Mouse (Mus musculus) lung, postnatal 25 days (tissue): ENCODE data around the gene Pik3ca.
"Not testable (repeated sequence)": the region's sequence is repeated elsewhere in the genome, so short reads cannot be mapped to it uniquely, and the experiment has no call there.

Experiments
- DNase-seq: peaks from one replicate; pipeline ENCODE4 v3.0.0; 2022; ENCODE audit warnings: low spot score

Pik3ca gene

DNA sequence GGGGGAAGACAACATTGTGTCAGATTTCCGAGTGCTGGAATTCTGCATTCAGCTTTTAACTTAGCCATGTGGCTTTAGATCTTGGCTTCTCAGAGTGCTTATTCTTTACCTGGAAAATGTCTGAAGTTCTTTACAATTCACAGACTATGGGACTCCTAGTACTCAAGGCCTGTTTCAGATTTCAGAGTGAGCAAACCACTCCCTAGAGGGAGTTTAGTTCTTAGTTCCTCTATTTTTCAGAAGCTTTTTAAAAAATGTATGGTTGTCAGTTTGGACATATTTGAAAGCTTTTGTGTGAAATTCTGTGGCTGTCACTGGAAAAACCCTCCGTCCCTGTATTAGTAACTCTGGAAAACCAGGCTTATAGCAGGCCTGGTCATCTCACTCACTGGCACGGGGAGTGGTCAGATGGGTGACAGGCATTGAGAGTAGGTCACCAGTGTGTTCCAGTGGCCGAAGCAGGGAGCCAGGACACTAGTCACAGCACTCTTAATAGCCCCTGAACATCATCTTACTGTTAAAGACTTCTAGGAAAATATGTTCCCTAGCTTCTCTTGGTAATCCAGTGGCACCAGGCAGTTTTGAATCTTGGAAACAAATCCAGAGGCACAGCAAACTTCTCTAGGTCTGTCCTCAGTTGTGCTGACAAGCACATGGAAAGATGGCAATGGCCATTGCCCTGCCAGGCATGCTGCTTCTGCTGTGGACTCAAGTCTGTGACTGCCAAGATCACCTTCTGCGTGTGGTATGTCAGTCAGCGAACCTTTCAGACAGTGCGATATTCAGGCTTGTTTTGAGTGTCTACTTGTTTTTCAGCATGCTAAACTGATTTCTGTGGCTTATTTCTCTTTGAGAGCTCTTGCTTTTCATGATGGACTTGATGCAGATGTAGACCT is 5.8 kb downstream of the Pik3ca start:
- no peak for DNase-seq

DNA sequence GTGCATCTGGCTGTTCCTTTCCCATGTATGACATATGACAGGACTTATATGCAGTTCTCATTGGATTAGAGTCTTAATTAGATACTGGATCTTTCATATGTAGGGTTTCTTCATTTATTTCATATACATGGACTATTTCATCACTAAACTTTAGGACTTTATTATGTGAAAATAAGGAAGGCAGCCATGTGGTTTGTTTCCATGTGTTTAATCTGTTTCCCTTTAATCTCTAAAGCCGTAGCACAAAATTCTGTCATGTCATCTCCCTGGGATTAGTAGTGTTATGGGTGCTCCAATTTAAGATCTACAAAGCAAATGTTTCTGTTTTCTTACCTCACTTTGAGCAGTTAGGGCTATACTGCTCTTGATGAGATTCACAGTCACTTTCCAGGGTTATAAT is 8.2 kb downstream of the Pik3ca start:
- no peak for DNase-seq

DNA sequence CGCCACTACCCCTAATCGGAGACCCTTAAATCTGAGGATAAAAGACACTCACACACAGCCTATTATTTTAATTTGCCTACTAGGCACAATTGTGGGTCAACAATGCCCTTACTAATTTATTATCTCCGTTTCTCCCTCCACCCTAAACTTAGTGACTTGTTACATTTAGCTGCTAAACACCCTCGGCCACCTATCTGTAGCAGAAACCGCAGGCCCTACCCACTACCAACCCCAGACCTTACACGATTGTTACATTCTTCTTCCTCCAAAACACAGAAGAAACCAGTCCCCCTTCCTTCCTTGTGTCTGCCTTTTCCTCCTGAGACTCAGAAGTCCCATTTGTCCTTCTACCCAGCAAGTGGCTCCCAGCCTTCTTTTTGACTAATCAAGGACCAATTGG is 9.3 kb downstream of the Pik3ca start:
- no peak for DNase-seq

DNA sequence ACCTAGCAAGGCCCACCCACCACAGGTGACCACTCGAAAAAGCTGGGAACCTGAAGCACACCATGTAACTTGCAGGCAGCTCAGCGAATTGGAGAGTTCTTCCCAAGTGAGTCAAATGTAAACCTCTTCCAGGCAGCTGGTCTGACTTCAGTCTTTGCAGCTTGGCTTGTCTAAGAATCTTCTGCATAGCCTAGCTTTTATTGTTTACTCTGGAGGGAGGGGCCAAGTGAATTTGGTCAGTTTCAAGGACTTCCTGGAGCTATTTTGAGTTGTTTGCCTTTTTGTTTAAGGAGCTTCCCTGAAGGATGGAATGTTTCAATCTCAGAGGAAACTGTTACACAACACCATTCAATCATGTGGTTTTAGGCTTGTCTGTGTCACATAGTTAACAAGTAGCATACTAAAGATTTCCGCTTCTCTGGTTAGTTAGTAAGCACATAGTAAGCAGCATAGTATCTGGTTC is 11.4 kb downstream of the Pik3ca start:
- DNase-seq: peak; percentile 91

DNA sequence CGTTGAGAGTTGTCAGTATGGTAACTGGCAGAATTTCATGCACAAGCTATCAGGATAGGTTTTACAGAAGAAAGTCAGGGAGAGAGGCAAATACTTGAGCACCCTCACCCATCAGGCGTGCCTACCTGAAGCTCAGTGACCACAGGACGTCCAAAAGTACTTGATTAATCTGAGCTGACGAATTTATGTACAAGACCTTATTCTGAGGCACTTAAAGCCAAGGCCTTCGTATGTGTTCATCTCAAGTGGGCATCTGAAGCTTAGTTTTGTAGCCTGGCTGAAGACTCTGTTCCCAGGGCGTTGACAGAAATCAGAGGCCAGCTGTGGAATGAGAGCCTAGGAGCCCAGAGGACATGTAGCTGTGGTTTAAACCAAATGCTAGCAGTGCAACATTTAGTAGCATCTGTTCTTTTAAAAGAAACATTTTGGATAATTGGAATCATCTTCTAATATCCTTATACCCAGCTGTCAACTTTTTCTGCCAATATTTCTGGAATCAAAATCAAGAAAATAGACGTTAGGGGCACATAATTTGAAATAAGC is 15.1 kb downstream of the Pik3ca start:
- DNase-seq: peak; percentile 59

DNA sequence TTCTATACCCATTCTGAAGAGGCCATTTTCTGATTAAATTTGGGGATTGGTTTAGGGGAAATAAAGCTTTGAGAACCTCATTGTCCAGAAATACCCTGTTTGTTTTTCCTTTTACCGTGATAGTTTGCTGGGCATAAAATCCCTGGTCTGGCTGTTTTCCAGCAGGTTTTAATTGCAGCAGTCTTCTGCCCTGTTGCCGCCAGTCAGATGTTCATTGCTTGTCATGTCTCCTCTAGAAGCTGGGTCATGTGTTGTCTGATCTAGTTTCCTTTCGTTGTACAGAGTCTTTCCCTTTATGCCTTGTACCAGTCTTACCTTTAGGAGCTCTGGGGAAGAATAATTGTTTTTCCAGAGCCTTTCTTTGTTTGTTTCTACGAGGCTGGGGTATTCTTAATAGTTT is 16.9 kb downstream of the Pik3ca start:
- no peak for DNase-seq

DNA sequence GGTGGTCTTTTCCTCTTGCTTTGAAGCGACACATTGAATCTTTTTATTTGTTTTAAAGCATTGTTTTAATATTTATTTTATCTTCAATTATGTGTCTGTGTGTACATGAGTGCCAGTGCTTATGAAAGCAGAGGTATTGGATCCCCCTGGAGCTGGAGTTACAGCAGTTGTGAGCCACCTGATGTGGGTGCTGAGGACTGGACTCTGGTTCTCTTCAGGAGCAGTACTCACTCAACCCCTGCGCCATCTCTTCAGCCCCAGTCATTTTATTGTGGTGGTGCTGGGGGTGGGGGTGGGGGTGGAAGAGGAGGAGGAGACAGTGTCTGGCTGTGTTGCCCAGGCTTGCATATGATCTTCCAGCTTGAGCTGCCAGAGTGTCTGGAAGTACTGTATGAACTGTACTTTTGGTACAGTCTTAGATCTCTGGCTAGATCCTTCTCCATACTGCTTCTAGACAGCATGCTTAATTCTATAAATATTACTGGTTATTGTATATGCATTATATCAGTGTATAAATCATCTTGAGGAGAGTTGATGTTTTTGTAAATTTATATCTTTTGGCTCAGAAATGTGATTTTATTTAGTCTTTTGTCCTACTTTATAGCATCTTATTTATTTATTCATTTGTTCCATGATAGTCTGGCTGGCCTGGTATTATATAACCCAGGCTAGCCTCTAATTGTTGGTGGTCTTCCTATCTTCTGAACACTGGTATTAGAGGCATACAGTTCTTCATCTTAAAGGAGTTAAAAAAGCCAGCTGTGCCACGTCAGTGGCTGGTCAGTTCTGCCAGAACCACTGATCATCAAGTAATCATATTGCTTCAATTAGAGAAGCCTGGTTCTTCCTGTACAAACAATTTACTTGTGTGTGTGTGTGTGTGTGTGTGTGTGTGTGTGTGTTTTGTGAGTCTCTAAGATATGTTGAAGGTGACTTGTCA is 18.2 kb downstream of the Pik3ca start:
- DNase-seq: no peak

DNA sequence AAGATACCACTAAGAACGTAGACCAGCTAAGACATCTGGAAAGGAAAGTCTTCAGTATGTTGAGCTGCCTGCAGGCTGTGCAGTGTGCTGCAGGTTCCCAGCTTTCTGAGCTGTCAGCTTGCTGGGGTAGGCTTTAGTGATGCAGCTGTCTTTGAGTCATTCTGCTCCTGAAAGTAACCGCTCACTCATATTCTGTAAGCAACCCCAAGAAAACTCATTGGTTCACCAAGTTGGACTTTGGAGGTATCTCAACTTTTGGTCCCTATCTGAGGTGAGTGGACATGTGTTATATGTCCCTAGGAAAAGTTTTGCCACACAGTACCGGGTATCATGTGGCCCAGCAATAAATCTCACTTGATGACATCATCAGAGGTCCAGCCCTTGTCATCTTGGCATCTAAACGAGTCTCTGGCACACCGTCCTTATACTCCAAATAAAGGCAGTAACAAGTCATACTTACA is 20.3 kb downstream of the Pik3ca start:
- DNase-seq: no peak

DNA sequence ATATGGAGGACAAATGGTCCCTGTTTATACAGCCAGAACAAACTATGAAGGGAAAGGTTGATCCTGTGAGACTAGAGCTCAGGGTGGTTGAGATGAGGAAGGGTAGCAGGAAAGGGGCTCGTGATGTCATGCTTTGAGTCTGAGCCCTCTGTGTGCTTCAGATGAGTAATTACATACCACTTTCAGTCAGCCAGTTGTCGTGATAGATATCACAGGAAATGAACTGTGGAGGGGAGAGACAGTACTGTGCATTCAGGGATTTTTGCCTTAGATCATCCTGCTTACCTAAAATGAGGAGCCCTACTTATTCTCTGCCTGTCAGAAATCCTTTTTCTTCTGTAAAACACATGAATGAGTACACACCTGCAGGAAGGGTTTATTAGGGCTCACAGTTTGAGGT is 22.4 kb downstream of the Pik3ca start:
- DNase-seq: no peak

DNA sequence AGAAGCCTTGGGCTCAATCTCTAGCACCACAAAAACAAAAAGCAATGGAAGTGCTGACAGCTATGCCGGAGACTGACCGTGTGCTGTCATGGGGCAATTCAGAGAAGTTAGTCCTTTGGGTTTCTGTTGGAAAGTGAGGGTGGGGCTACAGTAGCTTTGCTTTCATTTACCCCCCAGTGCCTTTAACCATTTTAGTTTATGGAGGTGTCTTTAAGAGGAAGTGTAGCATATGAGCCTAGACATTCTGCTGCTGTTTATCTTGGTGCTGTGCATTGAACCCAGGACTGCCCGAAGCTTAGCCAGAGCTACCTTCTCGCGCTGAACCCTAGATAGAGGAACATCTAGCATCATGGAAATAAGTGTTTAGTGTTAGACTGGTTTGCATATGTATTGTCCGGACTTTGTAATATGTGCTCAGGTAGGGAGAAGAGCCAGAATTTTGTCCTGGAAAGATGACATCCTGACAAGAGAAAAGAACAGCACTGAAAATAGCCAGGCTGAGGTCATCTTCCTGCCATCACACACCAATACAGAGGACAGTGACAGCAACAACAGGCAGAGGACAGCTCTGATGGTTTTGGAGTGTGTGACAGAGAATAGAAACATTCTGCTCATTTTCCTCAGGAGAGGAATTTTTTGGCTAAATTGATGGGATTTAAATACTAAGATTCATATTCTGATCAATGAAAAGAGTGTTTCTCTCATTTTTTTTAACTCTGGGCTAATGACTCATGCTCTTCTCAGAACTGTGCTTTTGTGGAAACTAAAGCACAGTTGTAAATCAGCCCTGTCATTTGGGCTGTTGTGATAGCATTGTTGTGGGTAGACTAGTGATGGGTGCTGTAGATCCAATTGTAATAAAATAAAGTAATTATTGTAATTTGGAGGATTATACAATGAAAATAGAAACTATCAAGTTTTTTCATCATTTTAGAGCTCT is 23.9 kb downstream of the Pik3ca start:
- no peak for DNase-seq

DNA sequence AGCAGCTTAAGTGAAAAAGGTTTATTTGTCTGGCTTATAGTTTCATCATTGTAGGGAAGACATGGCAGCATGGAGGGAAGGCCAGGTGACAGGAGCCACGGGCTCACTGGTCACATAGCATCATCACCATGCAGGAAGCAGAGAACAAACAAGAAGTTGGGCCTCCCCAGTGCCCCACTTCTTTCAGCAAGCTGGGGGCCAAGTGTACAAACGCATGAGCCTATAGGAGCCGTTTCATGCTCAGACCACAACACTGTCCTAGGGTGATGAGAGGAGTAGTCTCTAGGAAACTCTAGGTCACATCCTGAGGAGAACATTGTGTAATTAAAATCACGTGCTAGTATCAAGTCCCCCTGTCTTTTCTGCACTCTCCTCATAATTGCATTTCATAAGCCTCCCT is 30.2 kb downstream of the Pik3ca start:
- no peak for DNase-seq

DNA sequence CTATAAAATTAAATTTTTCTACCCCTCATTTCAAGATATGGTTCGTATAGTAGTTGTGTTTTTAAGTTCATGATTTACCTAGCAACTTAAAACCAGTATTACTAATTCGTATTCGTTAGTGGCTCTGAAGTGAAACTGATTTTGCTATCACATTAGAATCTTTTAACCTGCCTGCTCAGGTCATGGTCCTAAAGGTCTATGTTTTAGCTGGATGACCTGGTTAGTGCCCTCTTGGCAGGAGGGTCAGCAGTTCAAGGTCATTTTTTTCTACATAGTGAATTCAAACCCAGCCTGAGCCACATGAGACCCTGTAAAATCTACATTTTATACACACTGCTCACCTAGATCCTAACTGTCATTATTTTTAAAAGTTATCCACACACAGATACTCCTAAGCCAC is 30.9 kb downstream of the Pik3ca start:
- no peak for DNase-seq

DNA sequence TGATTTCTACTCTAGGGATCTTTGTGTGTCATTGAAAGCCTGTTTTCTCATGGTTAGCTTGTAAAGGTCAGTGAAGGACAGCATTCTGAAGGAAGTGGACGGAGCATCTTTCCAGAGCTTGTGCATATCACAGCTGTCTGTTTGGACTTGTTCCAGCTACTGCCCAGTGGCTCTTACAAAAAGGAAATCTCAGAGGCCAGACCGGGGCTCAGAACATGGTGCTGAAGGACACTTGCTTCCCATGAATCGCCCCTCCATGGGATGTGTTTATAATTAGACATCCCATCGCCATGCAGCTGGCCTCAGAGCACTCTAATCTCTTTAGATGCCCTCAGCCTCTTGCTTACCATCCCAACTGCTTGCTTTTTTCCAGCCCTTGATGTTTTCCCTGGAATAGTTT is 31.4 kb downstream of the Pik3ca start:
- DNase-seq: peak; percentile 64

DNA sequence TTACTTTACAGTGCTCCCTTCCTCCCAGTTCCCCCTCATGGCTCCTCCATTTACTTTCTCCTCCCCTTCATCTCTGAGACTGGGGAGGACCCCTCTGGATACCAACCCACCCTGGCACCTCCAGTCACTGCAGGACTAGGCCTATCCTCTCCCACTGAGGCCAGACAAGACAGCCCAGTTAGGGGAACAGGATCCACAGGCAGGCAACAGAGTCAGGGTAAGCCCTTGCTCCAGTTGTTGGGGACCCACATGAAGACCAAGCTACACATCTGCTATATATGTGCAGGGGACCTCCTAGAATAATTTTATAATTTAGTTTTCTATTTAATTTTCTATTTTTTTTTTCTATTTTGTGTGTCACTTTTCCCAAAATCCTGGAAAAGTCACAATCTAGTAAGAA is 31.9 kb downstream of the Pik3ca start:
- not testable (repeated sequence) for DNase-seq

DNA sequence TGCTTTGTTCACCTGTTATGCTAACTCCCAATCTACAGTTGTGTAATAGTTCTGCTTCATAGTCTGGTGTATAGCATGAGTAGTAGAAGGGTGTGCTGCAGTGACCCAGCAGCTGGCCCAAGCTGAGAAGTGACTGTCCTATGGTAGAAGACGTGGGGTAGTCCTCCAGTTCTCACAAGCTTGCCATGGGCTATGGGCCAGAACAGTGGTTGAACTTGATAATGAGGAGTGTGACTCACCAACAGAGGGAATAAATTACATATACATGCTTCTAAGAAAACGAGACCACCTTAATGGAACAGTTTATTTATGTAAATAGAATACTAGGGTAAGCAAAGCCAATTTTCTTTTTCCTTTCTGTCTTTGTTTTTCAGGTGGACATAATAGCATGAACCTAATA is 32.9 kb downstream of the Pik3ca start:
- DNase-seq: no peak

DNA sequence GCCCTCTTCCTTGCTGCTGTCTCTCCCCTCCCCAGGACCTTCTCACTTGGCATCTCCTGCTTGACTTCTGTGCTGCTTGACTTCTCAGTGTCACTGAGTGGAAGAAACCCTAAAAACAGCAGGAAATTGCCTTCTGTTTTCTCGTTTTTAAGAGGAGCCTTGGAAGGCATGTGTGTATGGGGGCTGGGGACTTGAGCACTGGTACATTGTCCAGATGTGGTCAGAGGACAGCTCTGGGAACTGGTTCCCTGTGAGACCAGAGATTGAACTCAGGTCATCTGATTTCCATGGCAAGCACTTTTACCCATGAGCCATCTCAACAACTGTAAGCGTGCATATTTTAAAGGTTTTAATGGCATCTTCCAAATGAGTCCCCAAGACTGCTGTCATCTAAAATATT is 36.5 kb downstream of the Pik3ca start:
- no peak for DNase-seq

DNA sequence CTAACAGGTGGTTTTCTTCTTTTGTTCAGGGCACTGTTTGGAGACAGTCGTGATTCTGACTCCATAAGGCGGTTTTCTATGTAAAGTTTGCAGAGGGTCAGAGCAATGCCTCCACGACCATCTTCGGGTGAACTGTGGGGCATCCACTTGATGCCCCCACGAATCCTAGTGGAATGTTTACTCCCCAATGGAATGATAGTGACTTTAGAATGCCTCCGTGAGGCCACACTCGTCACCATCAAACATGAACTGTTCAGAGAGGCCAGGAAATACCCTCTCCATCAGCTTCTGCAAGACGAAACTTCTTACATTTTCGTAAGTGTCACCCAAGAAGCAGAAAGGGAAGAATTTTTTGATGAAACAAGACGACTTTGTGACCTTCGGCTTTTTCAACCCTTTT is 38.6 kb downstream of the Pik3ca start:
- DNase-seq: no peak

DNA sequence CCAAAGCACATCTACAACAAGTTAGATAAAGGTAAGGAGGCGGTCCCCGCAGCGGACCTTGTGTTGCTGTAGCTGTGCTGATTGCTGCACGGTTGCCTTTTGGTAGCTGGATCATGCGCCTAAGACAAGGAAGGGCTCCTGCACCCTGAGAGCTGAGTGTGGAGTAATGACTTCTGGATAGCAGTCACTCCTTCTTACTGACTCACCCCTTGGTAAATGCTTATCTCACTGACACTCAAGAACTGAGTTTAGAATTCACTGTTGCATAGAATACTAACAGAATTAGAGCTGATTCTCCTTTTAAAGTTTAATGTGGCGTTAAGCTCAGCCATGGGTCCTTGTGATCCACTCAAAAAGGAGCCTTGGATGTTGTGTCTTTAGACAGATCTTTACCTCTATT is 39.8 kb downstream of the Pik3ca start:
- DNase-seq: no peak

DNA sequence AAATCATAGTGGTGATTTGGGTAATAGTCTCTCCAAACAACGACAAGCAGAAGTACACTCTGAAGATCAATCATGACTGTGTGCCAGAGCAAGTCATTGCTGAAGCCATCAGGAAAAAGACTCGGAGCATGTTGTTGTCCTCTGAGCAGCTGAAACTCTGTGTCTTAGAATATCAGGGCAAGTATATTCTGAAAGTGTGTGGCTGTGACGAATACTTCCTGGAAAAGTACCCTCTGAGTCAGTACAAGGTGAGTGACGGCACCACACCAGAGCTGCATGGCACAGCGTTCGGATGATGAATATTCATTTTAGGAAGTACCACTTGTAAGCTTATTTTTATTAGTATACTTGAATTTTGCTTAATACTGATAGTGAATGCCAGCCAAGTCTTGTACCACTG is 40.3 kb downstream of the Pik3ca start:
- no peak for DNase-seq

DNA sequence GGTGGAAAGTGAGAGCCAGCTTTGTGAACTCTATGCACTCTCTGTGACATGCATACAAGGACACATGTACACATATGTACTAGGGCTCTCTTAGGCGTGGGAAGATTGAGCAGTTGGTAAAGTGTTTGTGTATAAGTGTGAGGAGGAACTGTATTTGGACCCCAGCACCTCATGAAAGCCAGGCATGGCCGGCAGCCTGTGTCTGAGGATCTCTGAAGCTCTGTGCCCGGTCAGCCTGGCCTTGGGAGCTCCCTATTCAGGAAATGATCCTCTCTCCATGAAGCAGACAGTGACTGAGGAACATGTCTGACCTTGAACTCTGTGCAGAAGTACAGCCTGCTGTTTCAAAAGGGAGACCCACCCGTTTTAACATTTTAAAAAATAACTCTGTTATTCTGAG is 41.2 kb downstream of the Pik3ca start:
- no peak for DNase-seq

DNA sequence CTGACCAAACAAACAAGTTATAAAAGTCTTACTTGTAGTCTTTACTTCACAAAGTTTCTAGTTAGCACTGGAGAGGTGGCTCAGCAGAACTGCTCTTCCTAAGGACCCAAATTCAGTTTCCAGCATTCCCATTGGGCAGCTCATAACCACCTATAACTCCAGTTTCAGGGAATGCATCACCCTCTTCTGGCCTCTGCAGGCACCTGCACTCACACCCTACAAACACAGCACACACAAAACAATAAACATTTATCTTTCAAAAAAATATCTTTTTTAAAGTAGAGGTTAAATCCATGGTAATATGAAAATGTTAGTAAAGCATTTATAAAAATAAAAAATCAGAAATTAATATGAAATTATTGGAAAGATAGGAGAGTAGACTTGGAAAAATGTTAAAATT is 44.2 kb downstream of the Pik3ca start:
- no peak for DNase-seq
